ENCODE assay signal across 8 mouse cellular contexts in genomic region chr10:63381498-63382280, GRCm38 (mm10). TPM values are rescaled to one million over a fixed set of nuclear protein-coding genes. Genes with fewer than 3 reads are reported as not detected.
A peak's percentile ranks its signal among the peaks of the same experiment; 100 is the strongest.
DNase-seq lines count a peak whose midpoint lies in the region; ATAC-seq and TF ChIP-seq lines count a peak whose summit lies in the region.

Gene Sirt1 (minus strand): TSS chr10:63381704.

- no peaks in the 10 kb centered on the region for H3K4me1 ChIP-seq in heart, embryonic 10.5 days
- peaks cover 2 to 3% of the 10 kb centered on the region in 2 experiments; a peak in 3 of 4 replicates for H3K4me1 ChIP-seq in ES-E14 (ENCODE audit: control insufficient read depth in 2 of 2, insufficient read depth in 2 of 2, low read length in 2 of 2, poor library complexity in 1 of 2)
- peaks cover 9% of the 10 kb centered on the region; the same call in 1 of the 2 replicates for H3K4me1 ChIP-seq in limb, embryonic 15.5 days

- H3K4me3 ChIP-seq in heart, embryonic 10.5 days, result peak within 1 kb of the TSS; percentile 70
- H3K4me3 ChIP-seq in ES-E14 (ENCODE audit: insufficient read depth in 1 of 2, low read depth in 1 of 2, low read length in 2 of 2, poor library complexity in 1 of 2, severe bottlenecking in 1 of 2), result peak within 1 kb of the TSS; percentile 56 to 84
- peak within 1 kb of the TSS; percentile 49 for H3K4me3 ChIP-seq in limb, embryonic 15.5 days

- H3K4me2 ChIP-seq in limb, embryonic 15.5 days, result peak within 1 kb of the TSS; percentile 85

- no peaks in the 10 kb centered on the region for H3K9me3 ChIP-seq in heart, embryonic 10.5 days
- no peaks in the 10 kb centered on the region for H3K9me3 ChIP-seq in ES-E14 (ENCODE audit: control insufficient read depth, insufficient read depth, low read depth, low read length)
- no peaks in the 10 kb centered on the region for H3K9me3 ChIP-seq in limb, embryonic 15.5 days

- no peak for DNase-seq in heart, embryonic 10.5 days (ENCODE audit: low spot score)
- no peak for DNase-seq in heart, adult 11 months
- DNase-seq in ES-E14 (ENCODE audit: low read depth, low spot score), result no peak
- peak; percentile 35 for DNase-seq in embryo, embryonic 10.5 days (ENCODE audit: low spot score)
- DNase-seq in heart, postnatal 4 days, result no peak
- DNase-seq in naive thymus-derived CD4-positive, alpha-beta T cell, adult 2 months (ENCODE audit: low read depth), result peak; percentile 64
- no peak for DNase-seq in ovary, postnatal 36 days (ENCODE audit: low spot score)

- peak within 1 kb of the TSS; percentile 75 for H3K9ac ChIP-seq in ES-E14 (ENCODE audit: insufficient read depth, low read depth, low read length, poor library complexity, severe bottlenecking)
- peak within 1 kb of the TSS; percentile 51 for H3K9ac ChIP-seq in limb, embryonic 15.5 days

- ATAC-seq in limb, embryonic 15.5 days (ENCODE audit: insufficient number of reproducible peaks, low FRiP score, low TSS enrichment, low read depth), result no peak

- H3K27ac ChIP-seq in heart, embryonic 10.5 days, result peak within 1 kb of the TSS; percentile 83
- H3K27ac ChIP-seq in ES-E14 (ENCODE audit: insufficient read depth, low read depth, low read length, poor library complexity, severe bottlenecking), result no peak within 1 kb of the TSS
- H3K27ac ChIP-seq in limb, embryonic 15.5 days, result peak within 1 kb of the TSS; percentile 71

- 6% methylated on average over 24 of the region's 24 CpGs for WGBS in heart, embryonic 10.5 days
- WGBS in limb, embryonic 15.5 days, result 4% methylated on average over 24 of the region's 24 CpGs

- in situ Hi-C loops in ES-E14 (cut with MboI; ENCODE audit: low sequenced_read_pairs in 2 of 2, unreplicated experiment in 2 of 2), result no loop called here

- H3K27me3 ChIP-seq in heart, embryonic 10.5 days (ENCODE audit: insufficient read depth, poor library complexity, severe bottlenecking), result no peaks in the 10 kb centered on the region
- H3K27me3 ChIP-seq in limb, embryonic 15.5 days, result 0 out of 2 replicates have a peak, but pooled peaks cover 3% of the 10 kb centered on the region

- no peaks in the 10 kb centered on the region for H3K36me3 ChIP-seq in heart, embryonic 10.5 days
- no peaks in the 10 kb centered on the region for H3K36me3 ChIP-seq in ES-E14 (ENCODE audit: control insufficient read depth, insufficient read depth, low read length, poor library complexity, severe bottlenecking)
- no peaks in the 10 kb centered on the region for H3K36me3 ChIP-seq in limb, embryonic 15.5 days

TF ChIP-seq in ES-E14, 5 proteins besides CTCF, POLR2A, EP300 and RAD21:
- no peak for TF ChIP-seq HCFC1 (IDR thresholded peaks at IDR 0.05; ENCODE audit: borderline replicate concordance, insufficient read depth, low read length)
- TF ChIP-seq MAFK (IDR thresholded peaks at IDR 0.05; ENCODE audit: insufficient read depth, low read depth, low read length), result no peak
- no peak for TF ChIP-seq ZC3H11A (IDR thresholded peaks at IDR 0.05; ENCODE audit: borderline replicate concordance, low read depth, low read length)
- no peak for TF ChIP-seq ZNF384 (IDR thresholded peaks at IDR 0.05; ENCODE audit: low read depth, low read length)
- TF ChIP-seq CHD2 (IDR thresholded peaks at IDR 0.05; ENCODE audit: low read depth, low read length), result no peak

RNA-seq across cellular contexts. Expression of gene Sirt1, which starts in this region (rescaled TPM):
- polyA plus RNA-seq in heart, embryonic 10.5 days (2016; fragmentation: Nextera tagmentation; extraction: Ambion mirVana), result 2.4 and 5.2 TPM in 2 replicates
- 27.1 and 34.5 TPM in 2 replicates for total RNA-seq in ES-E14 (2012; rRNA removed)
- total RNA-seq in heart, postnatal 4 days (2021), result 10 to 100 TPM; 13.2 to 14.3 TPM
- 3.7 and 4.8 TPM in 2 replicates for polyA plus RNA-seq in limb, embryonic 15.5 days (2015; fragmentation: Nextera tagmentation; extraction: Ambion mirVana)

Comparison
In these comparisons a context has a peak if more than half of its experiments do, and no peak if none do; other contexts are left out.
1. DNase-seq: peak in embryo, embryonic 10.5 days (single experiment) and naive thymus-derived CD4-positive, alpha-beta T cell, adult 2 months (single experiment); none in heart, embryonic 10.5 days (single experiment), heart, adult 11 months (single experiment), ES-E14 (single experiment), heart, postnatal 4 days (single experiment) and ovary, postnatal 36 days (single experiment).
2. Peak in every context shown above with its lines, with median percentiles within 50 percentile points of each other: H3K4me3 ChIP-seq.